Mouse (Mus musculus) testis, adult 2 months (tissue): ENCODE data around the gene Srgap2. TPM values are rescaled to one million over a fixed set of nuclear protein-coding genes. Genes with fewer than 3 reads are reported as not detected.

Experiments
- H3K27ac ChIP-seq: fragments of 200-500 bp; 2 replicates; pipeline ENCODE4 v1.5.1; 2012; ENCODE audit warnings: low read depth, low read length; ENCODE audit not compliant: control insufficient read depth, insufficient read depth
- H3K27me3 ChIP-seq: fragments of 200-500 bp; 2 replicates; pipeline ENCODE4 v1.6.1; 2012; ENCODE audit warnings: mild to moderate bottlenecking, low read length, moderate library complexity; ENCODE audit not compliant: control insufficient read depth, insufficient read depth
- H3K36me3 ChIP-seq: fragments of 200-500 bp; 2 replicates; pipeline ENCODE4 v1.6.1; 2012; ENCODE audit warnings: mild to moderate bottlenecking, low read length; ENCODE audit not compliant: control insufficient read depth, insufficient read depth
- H3K4me1 ChIP-seq: fragments of 200-500 bp; 2 replicates; pipeline ENCODE4 v1.6.1; 2012; ENCODE audit warnings: low read length; ENCODE audit not compliant: control insufficient read depth, insufficient read depth
- H3K4me3 ChIP-seq: fragments of 200-500 bp; 2 replicates; pipeline ENCODE4 v1.5.1; 2012; ENCODE audit warnings: low read depth, mild to moderate bottlenecking, low read length, moderate library complexity, mixed read lengths; ENCODE audit not compliant: control insufficient read depth
- CTCF ChIP-seq: fragments of 200-500 bp; IDR thresholded peaks from 2 replicates; pipeline ENCODE4 v1.5.1; 2012; ENCODE audit warnings: low read depth, mild to moderate bottlenecking, inconsistent platforms, low read length, moderate library complexity; ENCODE audit not compliant: control insufficient read depth, insufficient read depth, insufficient replicate concordance
- POLR2A ChIP-seq: fragments of 200-500 bp; IDR thresholded peaks from 2 replicates; pipeline ENCODE4 v1.6.1; 2012; ENCODE audit warnings: low read depth, mild to moderate bottlenecking, inconsistent platforms, low read length, moderate library complexity; ENCODE audit not compliant: control insufficient read depth
- polyA plus RNA-seq: library from polyadenylated mRNA; depleted of rRNA; stranded (reverse); fragments of >200 nt; gene quantifications from 2 replicates; pipeline ENCODE4 v1.2.3, GENCODE M21; 2012

The Srgap2 gene
- polyA plus RNA-seq, 1 experiment = 12.6 TPM

DNA sequence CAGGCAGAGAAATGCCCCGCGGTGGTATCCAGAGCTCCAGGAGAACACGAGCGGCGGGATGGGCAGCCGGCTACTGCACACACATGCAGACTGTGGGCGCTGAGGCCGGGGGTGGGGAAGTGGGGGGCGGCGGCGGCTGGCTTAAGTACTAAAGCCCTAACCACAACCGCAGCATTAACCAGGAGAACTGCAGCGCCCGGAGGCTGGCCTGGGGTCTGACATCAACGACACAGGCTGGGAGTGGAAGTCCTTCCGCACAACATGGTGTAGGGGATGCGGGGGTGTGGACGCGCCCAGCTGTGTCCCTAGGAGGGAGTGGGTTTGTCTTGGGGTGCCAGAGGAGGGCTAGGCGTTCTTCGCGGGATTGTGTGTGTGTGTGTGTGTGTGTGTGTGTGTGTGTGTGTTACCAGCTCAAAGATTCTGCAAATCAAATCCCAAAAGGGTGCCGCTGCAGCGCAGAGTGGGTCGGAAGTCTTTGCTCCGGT, 2.0 kb downstream of the Srgap2 start:
- Histone ChIP-seq H3K27ac (no peak overlapping the region), H3K4me3 (peak overlapping the region; percentile 94), H3K36me3 (no peaks in the 10 kb centered on the region), H3K4me1 (peaks cover 7% of the 10 kb centered on the region), H3K27me3 (no peaks in the 10 kb centered on the region)
- no peak for TF ChIP-seq POLR2A
- TF ChIP-seq CTCF = no peak

DNA sequence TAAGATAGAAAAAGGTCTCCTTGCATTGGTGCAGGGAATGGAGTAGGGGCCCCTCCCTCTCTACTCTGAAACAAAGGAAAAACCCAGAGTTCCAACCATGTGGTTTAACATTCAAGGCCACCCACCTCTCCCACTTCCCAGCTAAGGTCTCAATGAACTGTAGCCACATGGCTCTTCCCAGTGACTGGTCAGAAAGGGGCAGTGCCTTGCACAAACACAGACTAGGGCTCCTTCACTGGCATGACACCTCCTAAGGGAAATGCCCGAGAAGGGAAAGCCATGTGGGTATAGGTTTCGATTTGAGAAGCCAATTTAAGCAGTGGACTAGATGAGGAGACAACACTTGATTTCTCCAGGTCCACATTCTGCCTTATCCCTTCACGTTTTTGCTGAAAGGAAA, 3.4 kb downstream of the Srgap2 start:
- Histone ChIP-seq H3K4me3 (no peak overlapping the region), H3K27ac (no peak overlapping the region), H3K4me1 (peaks cover 6% of the 10 kb centered on the region), H3K27me3 (no peaks in the 10 kb centered on the region), H3K36me3 (no peaks in the 10 kb centered on the region)
- TF ChIP-seq CTCF = no peak
- TF ChIP-seq POLR2A = no peak

DNA sequence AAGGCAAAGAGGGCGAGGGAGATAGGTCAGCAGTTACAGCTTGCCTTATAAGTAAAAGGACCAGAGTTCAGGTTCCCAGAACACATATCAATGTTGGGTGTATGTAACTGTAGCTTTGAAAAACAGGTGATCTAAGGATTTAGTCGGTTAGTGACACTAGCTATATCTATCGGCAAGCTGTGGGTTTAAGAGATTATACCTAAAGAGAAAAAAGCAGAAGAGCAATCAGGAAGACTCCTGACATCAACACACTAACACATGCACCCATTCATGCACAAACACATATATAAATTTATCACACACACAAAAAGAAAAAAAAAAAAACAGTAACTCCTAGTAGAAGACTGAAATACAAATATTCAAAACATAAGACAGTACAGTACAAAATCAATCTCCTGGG, 10.6 kb downstream of the Srgap2 start:
- Histone ChIP-seq H3K27ac (no peak overlapping the region), H3K36me3 (no peaks in the 10 kb centered on the region), H3K27me3 (no peaks in the 10 kb centered on the region), H3K4me3 (no peak overlapping the region), H3K4me1 (no peaks in the 10 kb centered on the region)
- TF ChIP-seq POLR2A (no peak), CTCF (no peak)

DNA sequence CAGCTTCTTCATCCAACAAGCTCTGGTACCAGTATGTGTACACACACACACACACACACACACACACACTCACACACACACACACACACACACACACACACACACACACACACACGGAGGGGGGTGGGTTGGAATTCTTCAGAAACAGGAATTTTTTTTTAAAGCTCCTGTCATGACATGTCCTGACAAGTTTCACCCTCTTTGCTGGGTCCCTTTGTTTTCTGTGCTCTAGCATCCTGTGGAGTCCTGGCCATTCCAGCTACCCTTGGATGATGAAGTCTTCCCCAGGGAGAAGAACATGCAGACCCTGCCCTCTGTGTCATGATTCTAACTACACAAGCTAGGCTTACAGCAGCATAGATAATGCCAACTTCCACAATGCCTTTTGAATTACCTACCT, 13.0 kb downstream of the Srgap2 start:
- TF ChIP-seq CTCF (no peak), POLR2A (no peak)
- no peak overlapping the region for H3K27ac ChIP-seq
- H3K4me3 ChIP-seq = no peak overlapping the region

DNA sequence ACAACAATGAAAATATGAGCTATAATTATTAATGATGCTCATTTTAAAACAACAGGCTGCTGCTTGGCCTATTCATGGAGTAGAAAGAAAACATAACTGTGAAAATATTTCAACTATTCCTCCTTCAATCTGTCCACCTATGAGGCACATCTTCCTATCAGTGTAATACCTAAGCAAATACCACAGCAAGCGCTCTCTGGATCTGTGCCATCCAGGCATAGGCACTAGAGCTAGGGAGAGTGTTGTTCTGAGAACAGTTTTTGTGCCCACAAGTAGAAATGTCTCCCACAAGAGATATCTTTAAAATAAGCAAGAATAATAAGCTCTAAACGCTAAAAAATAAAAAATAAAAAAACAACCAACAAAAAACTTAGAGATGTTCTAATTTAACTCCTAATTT, 14.0 kb downstream of the Srgap2 start:
- H3K4me3 ChIP-seq = no peak overlapping the region
- no peaks in the 10 kb centered on the region for H3K36me3 ChIP-seq
- H3K4me1 ChIP-seq = no peaks in the 10 kb centered on the region
- no peak overlapping the region for H3K27ac ChIP-seq
- TF ChIP-seq CTCF = no peak
- no peak for TF ChIP-seq POLR2A
- H3K27me3 ChIP-seq = no peaks in the 10 kb centered on the region

More for the DNA sequence above, 13.0 kb downstream of the Srgap2 start:
- H3K4me1 ChIP-seq = no peaks in the 10 kb centered on the region
- H3K36me3 ChIP-seq = no peaks in the 10 kb centered on the region
- H3K27me3 ChIP-seq = no peaks in the 10 kb centered on the region

DNA sequence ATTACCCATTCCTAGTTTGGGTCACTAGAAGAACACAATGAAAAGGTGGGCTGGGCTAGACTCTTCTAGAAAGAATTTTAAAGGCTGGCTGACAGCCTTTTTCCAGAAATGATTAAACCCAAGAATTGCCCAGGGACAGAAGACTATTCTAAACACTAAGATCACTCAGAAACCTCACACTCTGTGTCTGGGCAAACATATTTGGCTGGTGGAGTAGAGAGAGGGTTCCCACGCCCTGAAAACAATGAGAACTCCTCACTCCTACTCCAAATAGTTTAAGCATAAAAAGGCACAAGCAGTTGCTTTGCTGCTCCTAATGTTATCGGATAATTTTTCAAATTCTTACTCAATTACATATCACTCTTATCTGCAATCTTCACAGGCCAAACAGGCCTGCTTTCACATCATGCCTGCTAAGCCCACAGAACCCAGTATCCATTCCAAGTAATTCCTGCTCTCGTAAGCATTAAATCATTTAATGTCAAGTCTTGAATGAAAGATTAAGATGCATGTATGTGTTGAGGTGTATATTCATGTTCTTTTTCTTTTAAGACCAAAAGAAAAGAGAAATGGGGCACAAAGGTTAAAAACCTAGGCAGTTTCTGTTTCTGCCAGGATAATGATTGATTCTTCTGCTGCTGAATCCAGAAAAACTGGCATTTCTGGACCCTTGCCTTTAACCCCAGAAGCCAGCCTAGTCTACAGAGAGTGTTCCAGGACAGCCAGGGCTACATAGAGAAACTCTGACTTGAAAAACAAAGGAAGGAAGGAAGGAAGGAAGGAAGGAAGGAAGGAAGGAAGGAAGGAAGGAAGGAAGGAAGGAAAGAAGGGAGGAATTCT, 15.3 kb downstream of the Srgap2 start:
- no peaks in the 10 kb centered on the region for H3K4me1 ChIP-seq
- no peaks in the 10 kb centered on the region for H3K27me3 ChIP-seq
- TF ChIP-seq CTCF (no peak), POLR2A (no peak)
- no peak overlapping the region for H3K4me3 ChIP-seq
- no peaks in the 10 kb centered on the region for H3K36me3 ChIP-seq
- H3K27ac ChIP-seq = no peak overlapping the region

DNA sequence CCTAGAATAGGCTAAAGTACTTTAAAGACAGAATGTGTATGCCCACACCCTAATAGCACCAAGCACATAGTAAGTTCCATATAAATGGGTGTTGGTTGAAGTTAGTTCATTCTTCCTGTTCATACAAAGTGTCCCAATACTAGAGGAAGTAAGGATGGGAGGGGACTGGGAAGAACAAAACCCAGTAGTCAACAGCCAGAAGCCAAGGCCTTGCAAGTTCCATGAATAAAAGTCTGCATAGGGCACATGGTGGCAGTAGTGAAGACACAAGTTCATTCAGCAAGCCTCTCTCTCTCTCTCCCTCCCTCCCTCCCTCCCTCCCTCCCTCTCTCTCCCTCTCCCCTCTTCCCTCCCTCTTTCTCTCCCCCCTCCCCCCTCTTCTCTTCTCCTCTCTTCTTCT, 16.0 kb downstream of the Srgap2 start:
- no peaks in the 10 kb centered on the region for H3K27me3 ChIP-seq
- H3K4me1 ChIP-seq = no peaks in the 10 kb centered on the region
- H3K27ac ChIP-seq = no peak overlapping the region
- TF ChIP-seq POLR2A (no peak), CTCF (no peak)
- H3K4me3 ChIP-seq = no peak overlapping the region
- no peaks in the 10 kb centered on the region for H3K36me3 ChIP-seq

DNA sequence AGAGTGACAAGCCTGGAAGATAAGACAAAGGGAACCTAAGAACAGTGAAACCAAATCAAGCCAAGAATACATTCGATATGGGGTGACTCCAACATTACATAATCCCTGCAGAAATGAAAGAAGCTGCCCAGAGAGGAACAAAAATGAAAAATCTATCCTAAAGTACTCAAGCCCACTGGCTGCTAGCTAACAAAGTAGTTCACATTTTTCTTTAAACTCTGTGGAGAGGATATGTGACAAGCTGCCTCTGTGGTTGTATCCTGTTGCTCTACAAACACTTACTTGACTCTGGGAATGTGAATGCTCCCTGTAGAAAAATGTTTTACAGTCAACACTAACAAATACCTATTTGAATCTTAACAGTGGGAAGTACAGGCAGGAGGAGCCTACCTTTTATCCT, 25.5 kb downstream of the Srgap2 start:
- no peaks in the 10 kb centered on the region for H3K27me3 ChIP-seq
- H3K36me3 ChIP-seq = no peaks in the 10 kb centered on the region
- no peak overlapping the region for H3K27ac ChIP-seq
- H3K4me1 ChIP-seq = no peaks in the 10 kb centered on the region
- TF ChIP-seq POLR2A (no peak), CTCF (no peak)
- no peak overlapping the region for H3K4me3 ChIP-seq
